Mouse (Mus musculus) large intestine, adult 2 months (tissue): ENCODE results near the gene Ubtd1. TPM values are rescaled to one million over a fixed set of nuclear protein-coding genes. Genes with fewer than 3 reads are reported as not detected.

Experiments used
- polyA plus RNA-seq: library from polyadenylated mRNA; depleted of rRNA; stranded (reverse); fragments of >200 nt; gene quantifications from 2 replicates; pipeline ENCODE4 v1.2.3, GENCODE M21; 2012; rRNA removed

Ubtd1 gene
- polyA plus RNA-seq, 1 experiment = 11.3 TPM

Other genes starting within 250 kb of the Ubtd1 start
- gene Slit1, start 238.1 kb upstream of the Ubtd1 start, polyA plus RNA-seq = 0.30 and 0.44 TPM in 2 replicates
- 4.4 and 6.3 TPM in 2 replicates for gene Arhgap19, start 179.7 kb upstream of the Ubtd1 start, polyA plus RNA-seq
- gene Frat1, start 151.8 kb upstream of the Ubtd1 start, polyA plus RNA-seq = 7.1 and 12.3 TPM in 2 replicates
- 10.4 and 21.6 TPM in 2 replicates for gene Frat2, start 133.6 kb upstream of the Ubtd1 start, polyA plus RNA-seq
- 5.2 and 7.4 TPM in 2 replicates for gene Rrp12, start 85.6 kb upstream of the Ubtd1 start, polyA plus RNA-seq
- 211 and 297 TPM in 2 replicates for gene Pgam1, start 69.8 kb upstream of the Ubtd1 start, polyA plus RNA-seq
- 10.4 and 11.5 TPM in 2 replicates for gene Exosc1, start 48.3 kb upstream of the Ubtd1 start, polyA plus RNA-seq
- gene Zdhhc16, start 48.3 kb upstream of the Ubtd1 start, polyA plus RNA-seq = 45.3 and 63.1 TPM in 2 replicates
- 32.7 and 50.2 TPM in 2 replicates for gene Mms19, start 606 bp upstream of the Ubtd1 start, polyA plus RNA-seq
- gene Ankrd2, start 54.2 kb downstream of the Ubtd1 start, polyA plus RNA-seq = not detected in 2 replicates
- 0.57 and 1.4 TPM in 2 replicates for gene Hoga1, start 63.8 kb downstream of the Ubtd1 start, polyA plus RNA-seq
- gene 4933411K16Rik, start 70.5 kb downstream of the Ubtd1 start, polyA plus RNA-seq = 0.09 and 0.23 TPM in 2 replicates
- gene Morn4, start 104.6 kb downstream of the Ubtd1 start, polyA plus RNA-seq = 2.4 and 2.5 TPM in 2 replicates
- 32.0 and 34.2 TPM in 2 replicates for gene Pi4k2a, start 108.7 kb downstream of the Ubtd1 start, polyA plus RNA-seq
- gene Avpi1, start 147.3 kb downstream of the Ubtd1 start, polyA plus RNA-seq = 6.1 and 7.8 TPM in 2 replicates
- gene Marveld1, start 165.6 kb downstream of the Ubtd1 start, polyA plus RNA-seq = 41.8 and 46.9 TPM in 2 replicates
- gene Zfyve27, start 182.2 kb downstream of the Ubtd1 start, polyA plus RNA-seq = 28.1 and 33.1 TPM in 2 replicates
- gene Sfrp5, start 220.5 kb downstream of the Ubtd1 start, polyA plus RNA-seq = 3.3 and 4.2 TPM in 2 replicates